In the genomic region with DNA sequence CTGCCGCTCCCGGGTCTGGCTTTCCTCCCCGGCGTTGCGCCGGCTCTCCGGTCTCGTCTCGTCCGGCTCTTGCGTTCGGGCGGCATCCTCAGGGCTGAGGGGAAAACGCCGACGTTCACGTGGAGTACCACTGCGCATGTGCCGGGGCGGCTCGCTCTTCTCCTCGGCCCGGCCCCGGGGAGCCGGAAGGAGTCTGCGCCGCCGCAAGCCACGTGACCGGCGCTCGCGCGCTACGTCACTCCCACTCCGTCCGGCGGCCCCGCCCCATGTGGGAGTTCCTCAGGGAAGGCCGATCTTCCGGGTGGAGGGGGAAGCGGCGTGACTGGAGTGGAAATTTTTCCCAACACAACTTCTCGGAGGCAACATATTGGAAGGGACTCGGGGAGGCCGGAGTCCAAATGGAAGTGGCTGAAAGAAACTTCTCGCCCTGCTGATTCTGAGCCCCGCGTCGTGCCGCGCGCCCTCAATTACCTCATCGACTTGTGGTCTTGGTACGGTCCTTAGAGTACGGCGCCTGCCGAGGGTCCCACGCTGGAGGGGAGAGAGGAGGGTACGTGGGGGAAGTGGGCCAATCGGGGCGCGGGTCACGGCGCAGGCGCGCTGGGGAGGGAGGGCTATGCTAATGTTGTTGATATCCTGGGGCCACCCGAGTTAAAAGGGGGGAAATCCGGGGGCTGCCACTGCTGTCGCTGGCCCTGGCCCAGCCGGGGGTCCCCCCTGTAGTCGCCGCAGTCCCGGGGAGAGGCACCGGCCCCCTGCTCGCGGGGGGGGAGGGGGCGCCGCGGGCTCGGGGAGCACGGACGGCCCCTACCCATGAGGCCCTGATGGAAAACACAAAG, we compare ENCODE assay signal across 8 mouse cellular contexts. TPM values are rescaled to one million over a fixed set of nuclear protein-coding genes. Genes with fewer than 3 reads are reported as not detected.
DNase-seq lines count a peak whose midpoint lies in the region; ATAC-seq and TF ChIP-seq lines count a peak whose summit lies in the region.

Gene Utp18 (minus strand): TSS at position 195 of the 839 bp plus-strand sequence.
Gene Mbtd1 (plus strand): TSS at position 281 of the 839 bp plus-strand sequence.

- H3K9me3 ChIP-seq in ES-Bruce4 (replicated peaks; ENCODE audit: control insufficient read depth, insufficient read depth, low read length, poor library complexity, severe bottlenecking): no peaks in the 10 kb centered on the region
- H3K9me3 ChIP-seq in forebrain, embryonic 14.5 days (replicated peaks; ENCODE audit: control insufficient read depth, low read length): no peaks in the 10 kb centered on the region

- H3K27me3 ChIP-seq in ES-Bruce4 (ENCODE audit: control insufficient read depth, insufficient read depth, low read length, poor library complexity, severe bottlenecking): no peaks in the 10 kb centered on the region
- H3K27me3 ChIP-seq in forebrain, embryonic 14.5 days (replicated peaks; ENCODE audit: control insufficient read depth, insufficient read depth, low read length): no peaks in the 10 kb centered on the region

- TF ChIP-seq POLR2A in ES-Bruce4 (IDR thresholded peaks at IDR 0.05; ENCODE audit: insufficient read depth, low read length): no peak
- peak; percentile 52; the same call in 1 of the 2 replicates for TF ChIP-seq POLR2A in lung, adult 2 months (IDR thresholded peaks at IDR 0.05; ENCODE audit: borderline replicate concordance, extremely low read depth, low read depth, low read length)

- DNase-seq in forebrain, embryonic 14.5 days (ENCODE audit: low spot score): peak; percentile 99
- peak; percentile 98 for DNase-seq in heart, postnatal 25 days (ENCODE audit: low spot score)
- DNase-seq in layer of hippocampus, adult 18-20 months (ENCODE audit: low spot score in 2 of 2): peak; percentile 99
- peak; percentile 99 for DNase-seq in lung, adult 2 months
- peak; percentile 97 for DNase-seq in thymus, adult 18-20 months

- ATAC-seq in cerebellum, adult (ENCODE audit: insufficient number of reproducible peaks, low FRiP score, low TSS enrichment): peak; percentile 90
- peak; percentile 97 for ATAC-seq in forebrain, embryonic 14.5 days
- ATAC-seq in neutrophil, adult 5-6 weeks (ENCODE audit: extremely low read depth, insufficient number of reproducible peaks, low FRiP score, poor library complexity, severe bottlenecking): peak; percentile 82

- peak within 1 kb of the TSS; percentile 70 for H3K27ac ChIP-seq in ES-Bruce4 (ENCODE audit: insufficient read depth, low read length)
- H3K27ac ChIP-seq in forebrain, embryonic 14.5 days (ENCODE audit: low read depth, low read length): peak within 1 kb of the TSS; percentile 94

- TF ChIP-seq CTCF in ES-Bruce4 (IDR thresholded peaks at IDR 0.05; ENCODE audit: low read depth, low read length): no peak
- TF ChIP-seq CTCF in lung, adult 2 months (IDR thresholded peaks at IDR 0.05; ENCODE audit: insufficient read depth, low read length): no peak

- intact Hi-C loops in heart, postnatal 25 days (cut with DNase I): loop anchor here (5.0 kb wide), 1 partner anchor 67 kb away; no protein-coding TSS in a partner anchor

- TF ChIP-seq EP300 in ES-Bruce4 (IDR thresholded peaks at IDR 0.05; ENCODE audit: insufficient read depth, low read depth, low read length): 0 out of 2 replicates have a peak, but pooled peaks have one; percentile 17

- WGBS in forebrain, embryonic 14.5 days: under 1% methylated on average over 67 of the region's 83 CpGs
- WGBS in lung, adult 2 months: 1% methylated on average over 81 of the region's 83 CpGs

- peaks cover 33% of the 10 kb centered on the region for H3K36me3 ChIP-seq in ES-Bruce4 (ENCODE audit: control insufficient read depth, insufficient read depth, low read length, poor library complexity, severe bottlenecking)
- H3K36me3 ChIP-seq in forebrain, embryonic 14.5 days (ENCODE audit: control insufficient read depth, insufficient read depth, low read length): peaks cover 22% of the 10 kb centered on the region

- peaks cover 1% of the 10 kb centered on the region for H3K4me1 ChIP-seq in ES-Bruce4 (ENCODE audit: control insufficient read depth, insufficient read depth, low read length)
- H3K4me1 ChIP-seq in forebrain, embryonic 14.5 days (ENCODE audit: control insufficient read depth, insufficient read depth, low read length): peaks cover 20% of the 10 kb centered on the region
- peaks cover 7% of the 10 kb centered on the region; the same call in 1 of the 2 replicates for H3K4me1 ChIP-seq in lung, adult 2 months (ENCODE audit: control insufficient read depth, insufficient read depth, low read length)

- H3K4me3 ChIP-seq in ES-Bruce4 (ENCODE audit: low read depth, low read length): peak within 1 kb of the TSS; percentile 94
- peak within 1 kb of the TSS; percentile 96 for H3K4me3 ChIP-seq in forebrain, embryonic 14.5 days (ENCODE audit: low read depth, low read length)
- peak within 1 kb of the TSS; percentile 99 for H3K4me3 ChIP-seq in lung, adult 2 months (replicated peaks; ENCODE audit: extremely low read depth, low read depth, low read length)

- peak within 1 kb of the TSS; percentile 98 for H3K9ac ChIP-seq in ES-Bruce4 (ENCODE audit: low read depth, poor library complexity, severe bottlenecking)
- H3K9ac ChIP-seq in forebrain, embryonic 14.5 days (ENCODE audit: low read length): peak within 1 kb of the TSS; percentile 94

- H3K4me2 ChIP-seq in forebrain, embryonic 14.5 days (ENCODE audit: low read length): peak within 1 kb of the TSS; percentile 93

RNA-seq across cellular contexts. Expression of gene Utp18, which starts in this region (rescaled TPM):
- polyA plus RNA-seq in ES-Bruce4 (2011; ENCODE audit: insufficient read depth, insufficient read length, low read depth, missing spikeins): 81.5 and 86.6 TPM in 2 replicates
- polyA plus RNA-seq in forebrain, embryonic 14.5 days (2014; fragmentation: Nextera tagmentation; extraction: Ambion mirVana): 34.3 and 38.8 TPM in 2 replicates
- total RNA-seq in heart, postnatal 25 days (2021): 1 to 10 TPM; 8.1 to 8.7 TPM
- 10 to 100 TPM; 23.7 to 24.1 TPM for total RNA-seq in layer of hippocampus, adult 18-20 months (2021)
- polyA plus RNA-seq in lung, adult 2 months (2012; rRNA removed): 2.5 and 3.6 TPM in 2 replicates
- 30.2 and 38.8 TPM in 2 replicates for total RNA-seq in neutrophil, adult 5-6 weeks (2017)

RNA-seq across cellular contexts. Expression of gene Mbtd1, which starts in this region (rescaled TPM):
- 150 and 155 TPM in 2 replicates for polyA plus RNA-seq in ES-Bruce4 (2011; ENCODE audit: insufficient read depth, insufficient read length, low read depth, missing spikeins)
- 25.1 and 27.2 TPM in 2 replicates for polyA plus RNA-seq in forebrain, embryonic 14.5 days (2014; fragmentation: Nextera tagmentation; extraction: Ambion mirVana)
- total RNA-seq in heart, postnatal 25 days (2021): 10 to 100 TPM; 15.1 to 15.6 TPM
- 10 to 100 TPM; 28.9 to 32.6 TPM for total RNA-seq in layer of hippocampus, adult 18-20 months (2021)
- 2.7 and 4.8 TPM in 2 replicates for polyA plus RNA-seq in lung, adult 2 months (2012; rRNA removed)
- total RNA-seq in neutrophil, adult 5-6 weeks (2017): 59.0 and 68.0 TPM in 2 replicates

Comparison
In these comparisons a context has a peak if more than half of its experiments do, and no peak if none do; other contexts are left out.
1. Peak in every context shown above with its lines: DNase-seq, ATAC-seq, H3K4me3 ChIP-seq and H3K27ac ChIP-seq.